Mouse (Mus musculus) thymus, adult 2 months (tissue): ENCODE results near the gene Cdc25b. TPM values are rescaled to one million over a fixed set of nuclear protein-coding genes. Genes with fewer than 3 reads are reported as not detected.
"Not testable (repeated sequence)": the region's sequence is repeated elsewhere in the genome, so short reads cannot be mapped to it uniquely, and the experiment has no call there.

ENCODE experiments used
- DNase-seq: peaks from one replicate; pipeline ENCODE4 v3.0.0; 2021
- H3K27ac ChIP-seq: fragments of 200-500 bp; 2 replicates; pipeline ENCODE4 v1.5.1; 2012; ENCODE audit warnings: low read length, control low read depth; ENCODE audit not compliant: control insufficient read depth, insufficient read depth
- H3K27me3 ChIP-seq: fragments of 200-500 bp; 2 replicates; pipeline ENCODE4 v1.6.1; 2012; ENCODE audit warnings: mild to moderate bottlenecking, low read length, moderate library complexity, mixed read lengths; ENCODE audit not compliant: control insufficient read depth, insufficient read depth
- H3K36me3 ChIP-seq: fragments of 200-500 bp; 2 replicates; pipeline ENCODE4 v1.6.1; 2012; ENCODE audit warnings: mild to moderate bottlenecking, low read length, moderate library complexity; ENCODE audit not compliant: control insufficient read depth, insufficient read depth
- H3K4me1 ChIP-seq: fragments of 200-500 bp; replicated peaks from 2 replicates; pipeline ENCODE4 v1.6.1; 2012; ENCODE audit warnings: low read length; ENCODE audit not compliant: control insufficient read depth, insufficient read depth
- H3K4me3 ChIP-seq: fragments of 200-500 bp; 2 replicates; pipeline ENCODE4 v1.5.1; 2012; ENCODE audit warnings: mild to moderate bottlenecking, low read length, control low read depth, moderate library complexity; ENCODE audit not compliant: control insufficient read depth, insufficient read depth
- CTCF ChIP-seq: fragments of 200-500 bp; IDR thresholded peaks from 2 replicates; pipeline ENCODE4 v1.5.1; 2012; ENCODE audit warnings: mild to moderate bottlenecking, control low read depth, low read length, moderate library complexity, borderline replicate concordance; ENCODE audit not compliant: control insufficient read depth, poor library complexity, insufficient read depth; ENCODE audit errors: extremely low read depth
- POLR2A ChIP-seq: fragments of 200-500 bp; IDR thresholded peaks from 2 replicates; pipeline ENCODE4 v1.6.1; 2012; ENCODE audit warnings: mild to moderate bottlenecking, low read length, control low read depth, moderate library complexity; ENCODE audit not compliant: control insufficient read depth, poor library complexity, insufficient read depth; ENCODE audit errors: extremely low read depth
- WGBS: fragments of 180-500 bp; shearing (Covaris S2); methylation state at CpG from one replicate; pipeline ENCODE4 v1.1.7; 2018; 5-methylcytosine and 5-hydroxymethylcytosine counted together
- polyA plus RNA-seq: library from polyadenylated mRNA; depleted of rRNA; stranded (reverse); fragments of >200 nt; gene quantifications from 2 replicates; pipeline ENCODE4 v1.2.3, GENCODE M21; 2012

Cdc25b gene
- polyA plus RNA-seq, 1 experiment: 121 TPM

DNA sequence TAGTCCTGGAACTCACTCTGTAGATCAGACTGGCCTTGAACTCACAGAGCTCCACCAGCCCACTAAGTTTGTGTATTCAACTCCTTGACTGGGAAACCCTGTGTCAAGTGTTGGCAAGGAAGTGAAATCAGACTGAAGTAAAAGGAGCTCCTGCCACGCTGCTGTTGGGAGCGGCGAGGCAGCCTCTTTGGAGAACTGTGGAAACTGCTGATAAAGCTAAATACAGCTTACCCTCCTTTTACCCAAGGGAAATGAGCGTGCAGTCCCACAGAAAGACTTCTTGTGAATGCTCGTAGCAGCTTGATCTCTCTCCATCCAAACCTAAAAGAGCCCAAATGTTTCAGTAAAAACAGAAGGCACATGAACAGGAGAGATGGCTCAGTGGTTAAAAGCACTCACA lies 35.8 kb downstream of the Cdc25b start:
- Histone ChIP-seq H3K27ac (no peak overlapping the region), H3K27me3 (no peaks in the 10 kb centered on the region), H3K4me3 (no peak overlapping the region), H3K36me3 (no peaks in the 10 kb centered on the region), H3K4me1 (no peaks in the 10 kb centered on the region)
- no peak for DNase-seq
- 72% methylated on average over 5 of the region's 5 CpGs for WGBS
- no peak for TF ChIP-seq CTCF
- no peak for TF ChIP-seq POLR2A

DNA sequence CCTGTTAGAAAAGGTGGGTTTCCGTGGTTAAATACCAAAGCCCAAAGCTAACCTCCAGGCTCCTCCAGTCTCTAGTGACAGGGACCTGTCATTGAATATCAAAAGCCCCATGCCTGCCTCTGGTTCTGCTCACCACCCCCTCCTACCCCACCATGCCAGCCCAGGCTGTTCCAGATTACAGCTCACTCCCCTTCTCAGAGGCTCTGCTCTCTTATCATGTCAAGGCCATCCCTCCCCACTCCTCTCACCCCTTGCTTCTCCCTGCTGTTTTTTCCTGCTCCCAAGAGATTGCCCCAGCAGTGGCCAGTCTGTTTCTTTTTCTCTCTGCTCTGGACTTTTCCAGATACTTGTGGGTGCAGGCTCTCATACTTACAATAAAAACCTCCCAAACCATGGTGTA lies 36.8 kb downstream of the Cdc25b start:
- no peak overlapping the region for H3K27ac ChIP-seq
- H3K36me3 ChIP-seq: no peaks in the 10 kb centered on the region
- H3K4me1 ChIP-seq: no peaks in the 10 kb centered on the region
- no peak for TF ChIP-seq CTCF
- no peak for TF ChIP-seq POLR2A
- H3K27me3 ChIP-seq: no peaks in the 10 kb centered on the region
- 84% methylated on average over 1 of the region's 1 CpGs for WGBS
- no peak overlapping the region for H3K4me3 ChIP-seq
- no peak for DNase-seq

DNA sequence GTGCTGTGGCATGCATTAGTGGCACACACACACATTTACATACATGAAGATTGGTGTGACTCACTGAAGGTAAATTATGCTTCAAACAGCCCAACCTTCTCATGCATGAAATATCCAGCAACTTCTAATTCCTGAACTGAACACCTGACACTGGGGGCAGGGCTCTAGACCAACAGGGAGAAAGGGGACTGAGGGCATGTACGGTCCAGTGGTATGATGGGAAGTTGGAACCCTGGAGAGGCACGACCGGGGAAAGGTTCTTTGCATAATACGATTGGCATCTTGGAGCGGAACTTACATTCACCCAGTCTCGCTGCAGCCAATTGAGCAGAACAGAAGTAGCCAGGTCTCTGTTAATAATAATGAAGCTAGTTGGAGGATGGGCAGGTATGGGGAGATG lies 38.4 kb downstream of the Cdc25b start:
- TF ChIP-seq POLR2A: no peak
- TF ChIP-seq CTCF: no peak
- DNase-seq: no peak
- WGBS: 92% methylated on average over 6 of the region's 6 CpGs
- H3K36me3 ChIP-seq: no peaks in the 10 kb centered on the region
- no peak overlapping the region for H3K27ac ChIP-seq
- H3K4me1 ChIP-seq: no peaks in the 10 kb centered on the region
- H3K27me3 ChIP-seq: no peaks in the 10 kb centered on the region
- H3K4me3 ChIP-seq: no peak overlapping the region

DNA sequence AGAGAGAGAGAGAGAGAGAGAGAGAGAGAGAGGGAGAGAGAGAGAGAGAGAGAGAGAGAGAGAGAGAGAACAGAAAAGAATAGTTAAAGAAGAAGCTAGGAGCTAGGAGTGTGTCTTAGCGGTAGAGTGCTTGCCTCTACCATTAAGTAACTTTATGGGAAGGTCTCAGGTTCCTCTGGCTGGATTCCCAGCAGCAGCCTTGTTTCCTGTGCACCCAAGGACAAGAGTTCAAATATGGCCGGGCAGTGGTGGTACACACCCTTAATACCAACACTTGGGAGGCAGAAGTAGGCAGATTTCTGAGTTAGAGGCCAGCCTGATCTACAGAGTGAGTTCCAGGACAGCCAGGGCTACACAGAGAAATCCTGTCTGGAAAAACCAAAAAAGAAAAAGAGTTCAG lies 39.9 kb downstream of the Cdc25b start:
- not testable (repeated sequence) for H3K4me3 ChIP-seq, H3K36me3 ChIP-seq, H3K27me3 ChIP-seq, H3K27ac ChIP-seq, H3K4me1 ChIP-seq, DNase-seq
- WGBS: 81% methylated on average over 2 of the region's 2 CpGs

DNA sequence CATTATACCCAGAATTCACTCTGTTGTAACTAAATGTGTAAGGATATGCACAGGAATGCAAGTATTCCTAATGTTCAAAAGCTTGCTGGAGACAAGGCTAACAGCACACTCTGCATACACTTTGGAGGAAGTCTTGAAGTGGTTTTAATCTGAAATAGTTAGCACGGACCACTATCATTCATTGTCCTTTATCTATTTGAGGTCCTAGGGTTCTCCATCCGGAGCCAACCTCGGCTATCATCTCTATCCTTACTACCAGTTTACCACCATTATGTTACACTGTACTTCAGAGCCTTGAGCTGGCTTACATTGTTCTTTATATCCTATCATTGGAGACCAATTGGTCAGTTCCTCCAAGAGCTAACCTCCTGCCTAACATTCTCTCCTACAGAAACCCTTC lies 40.5 kb downstream of the Cdc25b start:
- 92% methylated on average over 3 of the region's 3 CpGs for WGBS
- no peak for DNase-seq
- Histone ChIP-seq H3K27me3 (no peaks in the 10 kb centered on the region), H3K4me1 (no peaks in the 10 kb centered on the region), H3K4me3 (no peak overlapping the region), H3K36me3 (no peaks in the 10 kb centered on the region), H3K27ac (no peak overlapping the region)
- TF ChIP-seq CTCF: no peak
- no peak for TF ChIP-seq POLR2A

DNA sequence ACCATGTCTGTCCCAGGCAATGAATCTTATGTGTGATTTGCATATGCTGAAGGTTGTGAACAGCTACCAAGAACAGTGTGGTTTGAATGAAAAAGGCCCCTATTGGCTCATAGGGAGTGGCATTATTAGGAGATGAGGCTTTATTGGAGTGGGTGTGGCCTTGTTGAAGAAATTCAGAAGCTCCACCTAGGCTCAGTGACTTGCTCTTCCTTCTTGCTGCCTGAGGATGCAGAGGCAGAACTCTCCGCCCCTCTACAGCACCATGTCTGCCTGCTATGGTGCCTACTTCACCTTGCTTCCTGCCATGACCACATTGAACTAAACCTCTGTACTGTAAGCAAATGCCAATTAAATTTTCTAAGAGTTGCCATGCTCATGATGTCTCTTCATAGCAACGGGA lies 45.8 kb downstream of the Cdc25b start:
- Histone ChIP-seq H3K27me3 (no peaks in the 10 kb centered on the region), H3K27ac (no peak overlapping the region), H3K4me3 (no peak overlapping the region), H3K36me3 (no peaks in the 10 kb centered on the region), H3K4me1 (peaks cover 19% of the 10 kb centered on the region)
- WGBS: 90% methylated on average over 2 of the region's 2 CpGs
- no peak for DNase-seq
- TF ChIP-seq POLR2A (no peak), CTCF (no peak)

DNA sequence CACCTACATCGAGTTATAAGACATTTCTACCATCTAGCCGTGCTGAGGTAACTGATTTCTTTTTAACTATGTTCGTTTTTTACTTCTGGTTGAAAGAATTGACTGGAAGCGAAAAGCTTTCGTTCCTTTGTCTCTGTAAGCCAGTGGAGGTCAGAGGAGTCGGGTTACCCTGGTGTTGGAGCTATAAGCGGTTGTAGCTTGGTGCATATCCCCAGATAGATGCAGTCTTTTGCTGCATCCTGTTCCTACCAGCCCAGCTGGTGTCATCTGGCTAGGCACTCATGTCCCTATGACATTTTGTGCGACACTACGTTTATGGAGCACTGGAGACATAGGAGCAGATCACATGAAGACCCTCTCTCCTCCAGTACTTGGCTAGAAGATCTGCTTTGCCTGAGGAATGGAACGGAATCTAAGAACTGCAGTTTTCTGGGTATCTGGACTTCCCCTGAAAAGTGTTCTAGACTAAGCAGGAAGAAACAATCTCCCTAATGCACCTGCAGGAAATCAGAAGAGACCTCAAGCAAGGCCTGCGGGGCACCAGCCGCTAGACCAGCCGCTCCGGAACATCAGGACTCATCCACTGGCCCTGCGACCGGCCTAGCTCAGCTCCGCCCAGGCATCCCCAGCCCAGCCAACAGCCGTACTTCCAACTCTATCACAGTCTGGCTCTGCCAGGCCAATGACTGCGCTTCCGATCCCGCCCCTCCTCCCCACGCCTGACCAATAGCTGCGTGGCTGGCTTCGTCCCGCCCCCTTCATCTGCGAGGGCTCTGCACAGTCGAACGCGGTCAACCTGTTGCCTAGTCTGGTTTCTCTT lies 46.8 kb downstream of the Cdc25b start, which contains the start of gene Mavs:
Mavs (plus strand) TSS at position 757 of the 820 bp plus-strand sequence.
- peak; percentile 94 for DNase-seq
- H3K36me3 ChIP-seq: no peaks in the 10 kb centered on the region
- no peak within 1 kb of the TSS for H3K27ac ChIP-seq
- no peaks in the 10 kb centered on the region for H3K27me3 ChIP-seq
- peaks cover 19% of the 10 kb centered on the region for H3K4me1 ChIP-seq
- 20% methylated on average over 29 of the region's 29 CpGs for WGBS
- TF ChIP-seq CTCF: 0 out of 2 replicates have a peak, but pooled peaks have one; percentile 25
- TF ChIP-seq POLR2A: 0 out of 2 replicates have a peak, but pooled peaks have one; percentile 64
- peak within 1 kb of the TSS; percentile 79 for H3K4me3 ChIP-seq
